Mouse (Mus musculus): ENCODE results near the gene Atad1.

- TF ChIP-seq CTCF (IDR thresholded peaks at IDR 0.05; ENCODE audit: borderline replicate concordance, extremely low read depth, insufficient read depth, insufficient read length), result no peak
- no peak for TF ChIP-seq POLR2A (IDR thresholded peaks at IDR 0.05; ENCODE audit: borderline replicate concordance, extremely low read depth, insufficient read depth, insufficient read length, poor library complexity, severe bottlenecking)
Observed at GRCm38 (mm10) chr19:32641995-32642394, 97.6 kb downstream of the Atad1 start.
